Mouse (Mus musculus): ENCODE results near the gene Elf5.
A peak's percentile ranks its signal among the peaks of the same experiment; 100 is the strongest.

Gene Elf5

GRCm38 (mm10) chr2:103476657-103477056 lies 65.2 kb downstream of the Elf5 start:
- DNase-seq (ENCODE audit: low read depth): no peak

DNA sequence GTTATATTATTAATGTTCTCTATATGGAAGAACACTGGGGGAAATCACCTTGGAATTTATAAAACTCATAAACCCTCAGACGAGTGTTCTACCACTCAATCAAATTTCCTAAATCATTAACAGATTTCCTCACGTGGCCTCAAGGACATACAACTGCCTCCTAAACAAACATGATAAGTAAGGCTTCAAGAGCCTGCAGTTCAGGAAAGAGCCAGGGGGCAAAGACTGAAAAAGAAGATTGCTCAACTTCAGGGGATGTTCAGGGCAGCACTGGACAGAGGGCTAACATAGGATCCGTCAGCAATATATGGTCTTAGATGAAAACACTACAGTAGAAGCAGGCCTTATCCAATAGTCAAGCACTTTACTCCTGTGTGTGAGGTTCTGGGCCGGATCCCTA lies 66.0 kb downstream of the Elf5 start:
- DNase-seq (ENCODE audit: low read depth): no peak

DNA sequence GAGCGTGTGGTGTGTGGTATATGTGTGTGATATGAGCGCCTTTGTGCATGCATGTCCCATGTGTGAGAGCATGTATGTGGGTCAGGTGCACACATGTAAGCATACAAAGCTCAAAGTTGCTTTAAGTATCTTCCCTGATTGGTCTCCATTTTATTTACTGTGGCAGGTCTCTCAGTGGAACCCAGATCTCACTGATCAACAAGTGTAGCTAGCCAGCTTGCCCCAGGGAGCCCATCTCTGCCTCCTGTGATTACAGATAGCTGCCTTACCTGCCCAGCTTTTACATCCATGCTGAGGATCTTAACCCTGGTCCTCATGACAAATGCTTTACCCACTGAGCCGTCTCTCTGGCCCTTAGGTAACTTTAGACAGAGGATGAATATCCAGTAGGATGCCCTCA lies 66.8 kb downstream of the Elf5 start:
- DNase-seq (ENCODE audit: low read depth): no peak

- DNase-seq (ENCODE audit: low read depth): peak; percentile 62
These were observed 68.8 kb downstream of the Elf5 start for GRCm38 (mm10) chr2:103480240-103480639.

- no peak for DNase-seq (ENCODE audit: low read depth)
These were observed 69.4 kb downstream of the Elf5 start for GRCm38 (mm10) chr2:103480871-103481270.

DNA sequence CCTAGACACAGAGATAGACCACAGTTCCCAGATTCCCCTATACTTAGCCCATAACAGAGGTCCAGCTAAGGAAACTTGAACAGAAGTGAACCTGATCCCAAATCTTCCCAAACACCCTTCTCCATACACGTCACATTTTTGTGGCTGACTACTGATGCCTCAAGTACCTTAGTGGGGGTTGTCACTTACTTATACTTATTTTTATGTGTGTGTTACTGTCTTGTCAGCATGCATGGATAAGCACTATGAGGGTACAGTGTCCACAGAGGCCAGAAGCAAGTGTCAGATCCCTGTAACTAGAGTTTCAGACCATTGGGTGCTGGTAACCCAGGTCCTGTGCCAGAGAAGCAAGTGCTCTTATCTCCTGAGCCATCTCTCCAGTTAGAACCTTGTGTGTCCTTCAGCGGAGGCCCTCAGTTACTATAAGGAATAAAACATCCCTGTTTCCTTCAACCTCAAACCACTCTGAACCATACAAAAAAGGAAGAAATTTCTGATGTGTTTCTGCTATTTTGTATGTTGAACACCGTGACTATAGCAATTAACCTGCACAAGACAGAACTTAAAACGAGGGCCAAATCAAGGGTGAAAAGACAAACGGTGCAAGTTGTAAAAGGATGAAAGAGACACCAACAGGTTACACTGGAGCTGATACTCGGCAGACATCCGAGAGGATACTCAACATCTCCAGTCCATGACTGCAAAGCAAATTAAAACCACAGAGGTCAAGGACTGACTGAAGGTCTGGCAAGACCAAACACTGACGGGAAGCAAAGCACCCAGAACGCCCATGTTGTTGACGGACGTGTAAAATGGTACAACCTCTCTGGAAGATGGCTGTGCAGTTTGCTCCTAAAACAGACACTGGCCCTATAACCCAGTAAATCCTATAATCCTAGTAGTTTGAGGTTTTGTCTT lies 70.1 kb downstream of the Elf5 start:
- no peak for DNase-seq (ENCODE audit: low read depth)

DNA sequence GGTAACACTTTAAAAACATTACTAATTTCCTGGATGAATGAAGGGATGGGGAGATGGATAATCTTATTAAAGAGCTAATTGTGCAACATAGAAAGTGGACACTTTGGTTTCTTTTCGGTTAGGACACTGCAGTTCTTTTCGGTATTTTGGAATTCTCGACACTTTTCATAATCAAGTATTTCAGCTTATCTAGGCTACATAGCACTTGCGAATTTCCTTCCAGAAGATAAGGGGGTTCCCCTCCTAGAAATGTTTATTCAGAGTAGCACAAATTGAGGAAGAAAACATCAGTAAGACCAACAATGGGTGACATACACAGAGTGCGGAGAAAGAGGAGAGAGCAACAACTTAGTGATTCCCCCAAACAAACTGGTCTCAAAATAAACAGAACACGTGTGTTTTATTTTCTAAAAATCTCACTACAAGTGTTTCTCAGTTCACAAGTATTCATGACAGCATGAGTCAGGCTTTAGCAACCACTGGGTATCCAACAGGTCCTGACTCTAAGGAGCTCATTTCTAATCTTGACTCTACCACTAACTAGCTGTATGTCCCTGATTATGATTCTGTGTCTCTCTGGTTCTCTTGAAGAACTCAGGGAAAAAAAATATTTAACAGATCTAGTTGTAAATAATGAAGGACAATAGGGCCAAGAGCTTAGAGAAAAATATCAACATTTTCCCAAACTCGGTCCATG lies 71.9 kb downstream of the Elf5 start:
- peak; percentile 65 for DNase-seq (ENCODE audit: low read depth)

- peak; percentile 71 for DNase-seq (ENCODE audit: low read depth)
These were observed 72.6 kb downstream of the Elf5 start for GRCm38 (mm10) chr2:103483986-103484520.

GRCm38 (mm10) chr2:103484617-103485401 lies 73.3 kb downstream of the Elf5 start, which contains the start of gene Cat:
Gene Cat (minus strand): TSS chr2:103485160.
- DNase-seq (ENCODE audit: low read depth): peak; percentile 91

DNA sequence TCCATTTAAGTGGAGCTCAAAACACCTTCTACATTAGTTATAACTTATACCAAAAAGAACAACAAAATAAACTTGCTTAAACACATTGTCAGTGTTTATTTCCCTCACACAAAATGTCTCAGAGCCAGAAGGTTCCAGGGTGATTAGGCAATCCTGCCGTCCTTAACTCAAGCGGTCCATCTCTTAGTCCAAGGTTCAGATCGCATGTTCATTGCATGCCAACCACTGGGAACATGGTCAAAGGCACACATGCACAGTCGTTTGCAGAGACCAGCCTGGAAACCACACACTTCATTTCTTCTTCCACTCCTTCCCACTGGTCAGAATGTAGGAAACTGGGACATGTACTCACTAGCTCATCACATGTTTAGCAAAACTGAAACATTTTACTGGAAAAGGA lies 81.0 kb downstream of the Elf5 start:
- no peak for DNase-seq (ENCODE audit: low read depth)

DNA sequence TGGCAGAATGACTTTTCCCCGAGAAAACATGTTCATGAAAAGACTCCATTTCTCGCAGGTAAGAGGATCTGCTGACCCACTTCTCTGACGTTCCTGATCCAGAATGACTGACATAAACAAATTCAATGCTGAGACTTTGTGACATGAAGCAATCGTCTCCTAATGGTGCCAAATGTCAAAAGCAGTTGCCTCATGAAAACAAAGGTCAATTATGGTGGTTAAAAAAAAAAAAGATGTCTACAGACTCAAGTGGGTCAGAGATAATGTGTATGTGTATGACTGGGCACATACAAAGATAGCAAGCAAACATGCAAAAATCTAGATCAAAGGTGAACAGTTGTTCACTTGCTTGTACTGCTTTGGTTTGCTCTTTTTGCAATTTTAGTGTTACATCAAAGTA lies 82.3 kb downstream of the Elf5 start:
- DNase-seq (ENCODE audit: low read depth): no peak

GRCm38 (mm10) chr2:103495633-103496418 lies 84.3 kb downstream of the Elf5 start:
- DNase-seq (ENCODE audit: low read depth): no peak
